Mouse (Mus musculus): ENCODE measurements around the gene Cxcl12. TPM values are rescaled to one million over a fixed set of nuclear protein-coding genes. Genes with fewer than 3 reads are reported as not detected.

Gene Cxcl12
- polyA plus RNA-seq, 1 experiment from 2014 or later = 87.4 TPM

- Histone ChIP-seq H3K36me3 (ENCODE audit: insufficient read depth, low read length) (no peaks in the 10 kb centered on the region), H3K4me3 (ENCODE audit: low read depth, low read length) (no peak overlapping the region), H3K9me3 (ENCODE audit: low read length) (no peaks in the 10 kb centered on the region), H3K9ac (replicated peaks; ENCODE audit: low read depth) (no peak overlapping the region), H3K27me3 (replicated peaks; ENCODE audit: insufficient read depth, low read length) (no peaks in the 10 kb centered on the region), H3K27ac (ENCODE audit: low read length) (no peak overlapping the region), H3K4me2 (replicated peaks; ENCODE audit: low read depth, low read length) (no peak overlapping the region), H3K4me1 (ENCODE audit: insufficient read depth, low read depth, low read length) (no peaks in the 10 kb centered on the region)
- 29% methylated on average over 16 of the region's 16 CpGs for WGBS
- DNase-seq (ENCODE audit: low spot score) (no peak), ATAC-seq (no peak)
- TF ChIP-seq EP300 (IDR thresholded peaks at IDR 0.05) (no peak), CTCF (IDR thresholded peaks at IDR 0.05) (no peak)
Measured at GRCm38 (mm10) chr6:117159710-117160690, 8.3 kb upstream of the Cxcl12 start.

- Histone ChIP-seq H3K4me3 (ENCODE audit: low read depth, low read length) (no peak overlapping the region), H3K4me2 (replicated peaks; ENCODE audit: low read depth, low read length) (no peak overlapping the region), H3K4me1 (ENCODE audit: insufficient read depth, low read depth, low read length) (no peaks in the 10 kb centered on the region; the same call in 1 of the 2 replicates), H3K9me3 (ENCODE audit: low read length) (no peaks in the 10 kb centered on the region), H3K9ac (replicated peaks; ENCODE audit: low read depth) (no peak overlapping the region), H3K27me3 (replicated peaks; ENCODE audit: insufficient read depth, low read length) (peaks cover 12% of the 10 kb centered on the region; the same call in 1 of the 2 replicates), H3K36me3 (ENCODE audit: insufficient read depth, low read length) (no peaks in the 10 kb centered on the region), H3K27ac (ENCODE audit: low read length) (no peak overlapping the region)
- ATAC-seq (no peak), DNase-seq (ENCODE audit: low spot score) (no peak)
- WGBS = 80% methylated on average over 5 of the region's 5 CpGs
- TF ChIP-seq EP300 (IDR thresholded peaks at IDR 0.05) (no peak), CTCF (IDR thresholded peaks at IDR 0.05) (no peak)
Measured at GRCm38 (mm10) chr6:117163486-117163885, 4.8 kb upstream of the Cxcl12 start.

- Histone ChIP-seq H3K4me3 (ENCODE audit: low read depth, low read length) (no peak overlapping the region), H3K27ac (ENCODE audit: low read length) (no peak overlapping the region), H3K4me2 (replicated peaks; ENCODE audit: low read depth, low read length) (no peak overlapping the region), H3K9me3 (ENCODE audit: low read length) (no peaks in the 10 kb centered on the region), H3K36me3 (ENCODE audit: insufficient read depth, low read length) (no peaks in the 10 kb centered on the region), H3K4me1 (ENCODE audit: insufficient read depth, low read depth, low read length) (peaks cover 5% of the 10 kb centered on the region; the same call in 1 of the 2 replicates), H3K27me3 (replicated peaks; ENCODE audit: insufficient read depth, low read length) (peaks cover 16% of the 10 kb centered on the region; the same call in 1 of the 2 replicates), H3K9ac (replicated peaks; ENCODE audit: low read depth) (no peak overlapping the region)
- peak; percentile 81 for TF ChIP-seq CTCF (IDR thresholded peaks at IDR 0.05)
- no peak for TF ChIP-seq EP300 (IDR thresholded peaks at IDR 0.05)
- ATAC-seq = peak; percentile 75
- 4% methylated on average over 16 of the region's 16 CpGs for WGBS
- peak; percentile 91 for DNase-seq (ENCODE audit: low spot score)
Measured at GRCm38 (mm10) chr6:117166581-117167425, 1.5 kb upstream of the Cxcl12 start.

GRCm38 (mm10) chr6:117167426-117167730 is 957 bp upstream of the Cxcl12 start:
- Histone ChIP-seq H3K9ac (replicated peaks; ENCODE audit: low read depth) (no peak overlapping the region), H3K9me3 (ENCODE audit: low read length) (no peaks in the 10 kb centered on the region), H3K4me1 (ENCODE audit: insufficient read depth, low read depth, low read length) (peaks cover 5% of the 10 kb centered on the region; the same call in 1 of the 2 replicates), H3K4me2 (replicated peaks; ENCODE audit: low read depth, low read length) (no peak overlapping the region), H3K27ac (ENCODE audit: low read length) (no peak overlapping the region), H3K4me3 (ENCODE audit: low read depth, low read length) (0 out of 2 replicates have a peak overlapping the region, but pooled peaks have one; percentile 59), H3K27me3 (replicated peaks; ENCODE audit: insufficient read depth, low read length) (peaks cover 16% of the 10 kb centered on the region; the same call in 1 of the 2 replicates), H3K36me3 (ENCODE audit: insufficient read depth, low read length) (no peaks in the 10 kb centered on the region)
- ATAC-seq (no peak), DNase-seq (ENCODE audit: low spot score) (no peak)
- no peak for TF ChIP-seq EP300 (IDR thresholded peaks at IDR 0.05)
- 23% methylated on average over 7 of the region's 7 CpGs for WGBS

- TF ChIP-seq EP300 (IDR thresholded peaks at IDR 0.05) = no peak
- no peak for TF ChIP-seq CTCF (IDR thresholded peaks at IDR 0.05)
- ATAC-seq (0 out of 2 replicates have a peak, but pooled peaks have one; percentile 1), DNase-seq (ENCODE audit: low spot score) (peak; percentile 9)
- Histone ChIP-seq H3K9me3 (ENCODE audit: low read length) (no peaks in the 10 kb centered on the region), H3K9ac (replicated peaks; ENCODE audit: low read depth) (peak overlapping the region; percentile 26; the same call in 1 of the 2 replicates), H3K4me1 (ENCODE audit: insufficient read depth, low read depth, low read length) (peaks cover 5% of the 10 kb centered on the region; the same call in 1 of the 2 replicates), H3K27me3 (replicated peaks; ENCODE audit: insufficient read depth, low read length) (peaks cover 16% of the 10 kb centered on the region; the same call in 1 of the 2 replicates), H3K27ac (ENCODE audit: low read length) (no peak overlapping the region), H3K4me2 (replicated peaks; ENCODE audit: low read depth, low read length) (peak overlapping the region; percentile 92), H3K4me3 (ENCODE audit: low read depth, low read length) (peak overlapping the region; percentile 59), H3K36me3 (ENCODE audit: insufficient read depth, low read length) (no peaks in the 10 kb centered on the region)
- under 1% methylated on average over 46 of the region's 46 CpGs for WGBS
Measured at GRCm38 (mm10) chr6:117169051-117169909, 945 bp downstream of the Cxcl12 start.
